Mouse (Mus musculus) lung, postnatal 0 days (tissue): Measurements from ENCODE around the gene Kmt2a.

Experiments used
- CTCF ChIP-seq: IDR thresholded peaks from 2 replicates; pipeline ENCODE4 v1.5.1; 2016; ENCODE audit warnings: antibody characterized with exemption, mild to moderate bottlenecking
- EP300 ChIP-seq: IDR thresholded peaks from 2 replicates; pipeline ENCODE4 v1.6.1; 2016; ENCODE audit warnings: antibody characterized with exemption, mild to moderate bottlenecking, control low read depth

DNA sequence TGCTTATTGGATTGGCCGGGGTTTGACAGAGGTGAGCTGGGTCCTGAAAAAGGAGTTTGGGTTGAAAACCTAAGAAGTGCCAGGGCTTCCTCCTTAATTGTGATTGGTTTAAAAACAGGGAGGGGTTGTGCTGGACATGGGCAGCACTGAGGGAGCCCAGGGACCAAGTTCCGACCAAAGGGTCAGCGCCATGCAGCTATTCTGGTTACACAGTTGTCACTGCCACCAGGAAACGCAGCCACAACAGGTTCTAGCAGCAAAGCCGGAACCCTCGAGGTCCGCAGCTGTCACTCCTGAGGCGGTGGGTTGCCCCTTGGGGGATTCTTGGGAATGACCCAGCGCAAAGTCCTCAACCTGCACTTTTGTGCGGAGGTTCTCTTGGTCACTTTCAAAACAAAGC is 76.4 kb downstream of the Kmt2a start:
- no peak for TF ChIP-seq CTCF
- no peak for TF ChIP-seq EP300
